Mouse (Mus musculus): ENCODE measurements at regions not wholly inside any gene's neighbourhood (a gene's known extent, or its start where the extent isn't known, plus 50 kb on each side); places are given as distances from the start of the nearest gene placed in this dataset.
"Not testable (repeated sequence)": the region's sequence is repeated elsewhere in the genome, so short reads cannot be mapped to it uniquely, and the experiment has no call there.

GRCm38 (mm10) chr14:26319821-26320220, 62.1 kb downstream of the Duxbl3 start:
- not testable (repeated sequence) for DNase-seq

- no peak for DNase-seq
These were observed 63.0 kb downstream of the Duxbl3 start for GRCm38 (mm10) chr14:26320736-26321135.

- DNase-seq: peak; percentile 16
These were observed 70.8 kb downstream of the Duxbl3 start for GRCm38 (mm10) chr14:26328562-26328961.

- no peak for DNase-seq
These were observed 83.3 kb downstream of the Duxbl3 start for GRCm38 (mm10) chr14:26341111-26341510.

- no peak for DNase-seq
These were observed 87.5 kb downstream of the Duxbl3 start for GRCm38 (mm10) chr14:26345227-26345626.

GRCm38 (mm10) chr14:26347296-26347695, 89.5 kb downstream of the Duxbl3 start:
- DNase-seq: no peak

- no peak for DNase-seq
These were observed 95.2 kb downstream of the Duxbl3 start for GRCm38 (mm10) chr14:26352927-26353326.

- no peak for DNase-seq
These were observed 99.5 kb downstream of the Duxbl3 start for GRCm38 (mm10) chr14:26357242-26357641.

GRCm38 (mm10) chr14:26357996-26358395, 100.2 kb downstream of the Duxbl3 start:
- DNase-seq: no peak

GRCm38 (mm10) chr14:26360071-26360470, 102.3 kb downstream of the Duxbl3 start:
- no peak for DNase-seq

- no peak for DNase-seq
These were observed 103.4 kb downstream of the Duxbl3 start for GRCm38 (mm10) chr14:26361206-26361605.

All from cerebellum, adult 9-11 months (tissue).